Mouse (Mus musculus) liver, embryonic 14.5 days (tissue): ENCODE results near the gene Cd36.

ENCODE experiments used
- CTCF ChIP-seq: IDR thresholded peaks from 2 replicates; pipeline ENCODE4 v1.5.1; 2016; ENCODE audit warnings: antibody characterized with exemption, low read depth, control low read depth
- EP300 ChIP-seq: IDR thresholded peaks from 2 replicates; pipeline ENCODE4 v1.6.1; 2016; ENCODE audit warnings: antibody characterized with exemption, low read depth

DNA sequence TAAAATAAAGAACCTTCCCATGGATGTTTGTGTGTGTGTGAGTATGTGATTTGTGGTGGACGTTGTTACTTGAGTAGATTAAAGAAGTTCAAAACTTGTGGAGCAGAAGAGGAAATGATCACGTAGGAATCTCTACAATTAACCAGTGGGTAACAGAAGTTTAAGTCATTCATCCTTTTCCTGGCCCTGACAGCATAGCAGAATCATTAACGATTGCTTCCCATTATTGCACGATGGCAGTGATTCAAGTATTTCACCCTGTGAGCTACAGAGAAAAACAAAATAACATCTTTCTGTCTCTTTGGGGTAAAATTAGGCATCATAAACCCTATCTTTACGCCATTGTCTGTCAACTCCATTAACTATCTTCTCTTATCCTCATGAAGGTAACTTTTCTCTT is 45.3 kb downstream of the Cd36 start:
- TF ChIP-seq CTCF (no peak), EP300 (no peak)
